Mouse (Mus musculus) myocyte (in vitro differentiated cells): ENCODE measurements around the gene Ascl2.

ENCODE experiments used
- CEBPB ChIP-seq: IDR thresholded peaks from 2 replicates; pipeline ENCODE4 v1.6.1; 2011; ENCODE audit warnings: mild to moderate bottlenecking, moderate library complexity; ENCODE audit not compliant: poor library complexity, insufficient read depth, severe bottlenecking
- E2F4 ChIP-seq: IDR thresholded peaks from one replicate; pipeline ENCODE4 v1.6.1; 2011; ENCODE audit warnings: mild to moderate bottlenecking, control low read depth, moderate library complexity; ENCODE audit not compliant: insufficient read depth
- MAX ChIP-seq: IDR thresholded peaks from one replicate; pipeline ENCODE4 v1.6.1; 2011; ENCODE audit warnings: low read depth, mild to moderate bottlenecking, control low read depth
- POLR2A ChIP-seq: IDR thresholded peaks from one replicate; pipeline ENCODE4 v1.6.1; 2011; ENCODE audit warnings: low read depth, mild to moderate bottlenecking, control low read depth, moderate library complexity; ENCODE audit not compliant: insufficient read length
- POLR2AphosphoS2 ChIP-seq: IDR thresholded peaks from one replicate; pipeline ENCODE4 v1.6.1; 2011; ENCODE audit warnings: low read depth, control low read depth; ENCODE audit not compliant: insufficient read length
- SRF ChIP-seq: IDR thresholded peaks from one replicate; pipeline ENCODE4 v1.6.1; 2011; ENCODE audit warnings: low read depth; ENCODE audit not compliant: control insufficient read depth, insufficient read length

- TF ChIP-seq POLR2A (no peak), SRF (no peak), MAX (no peak), E2F4 (no peak), CEBPB (no peak), POLR2AphosphoS2 (no peak)
Observed at GRCm38 (mm10) chr7:142956018-142956417, 13.0 kb downstream of the Ascl2 start.
